Mouse (Mus musculus) retina, embryonic 14.5 days (tissue): ENCODE results near the gene Sema3a.

Source experiments
- DNase-seq: peaks from one replicate; pipeline ENCODE4 v3.0.0-alpha.2; 2015; ENCODE audit warnings: low spot score

Gene Sema3a

GRCm38 (mm10) chr5:13125241-13125692, at the start of gene Sema3a:
Gene Sema3a (plus strand): TSS chr5:13125414.
- DNase-seq: peak; percentile 49

- DNase-seq: no peak
Observed at GRCm38 (mm10) chr5:13084777-13085439, 40.3 kb upstream of the Sema3a start.

GRCm38 (mm10) chr5:13090431-13090830, 34.8 kb upstream of the Sema3a start:
- DNase-seq: no peak

- DNase-seq: no peak
Observed at GRCm38 (mm10) chr5:13109522-13109921, 15.7 kb upstream of the Sema3a start.

- peak; percentile 59 for DNase-seq
Observed at GRCm38 (mm10) chr5:13117236-13117635, 8.0 kb upstream of the Sema3a start.

- DNase-seq: peak; percentile 56
Observed at GRCm38 (mm10) chr5:13125757-13126156, 543 bp downstream of the Sema3a start.

GRCm38 (mm10) chr5:13126196-13126595, 982 bp downstream of the Sema3a start:
- DNase-seq: no peak

GRCm38 (mm10) chr5:13127121-13127520, 1.9 kb downstream of the Sema3a start:
- peak; percentile 51 for DNase-seq

GRCm38 (mm10) chr5:13144733-13145457, 19.7 kb downstream of the Sema3a start:
- no peak for DNase-seq

- DNase-seq: no peak
Observed at GRCm38 (mm10) chr5:13149909-13150308, 24.7 kb downstream of the Sema3a start.

GRCm38 (mm10) chr5:13151002-13151401, 25.8 kb downstream of the Sema3a start:
- no peak for DNase-seq

- no peak for DNase-seq
Observed at GRCm38 (mm10) chr5:13157761-13158612, 32.8 kb downstream of the Sema3a start.

GRCm38 (mm10) chr5:13182186-13182585, 57.0 kb downstream of the Sema3a start:
- DNase-seq: no peak

- DNase-seq: peak; percentile 47
Observed at GRCm38 (mm10) chr5:13197886-13198285, 72.7 kb downstream of the Sema3a start.

- DNase-seq: no peak
Observed at GRCm38 (mm10) chr5:13199709-13200108, 74.5 kb downstream of the Sema3a start.

- no peak for DNase-seq
Observed at GRCm38 (mm10) chr5:13255353-13255752, 130.1 kb downstream of the Sema3a start.

GRCm38 (mm10) chr5:13256321-13256720, 131.1 kb downstream of the Sema3a start:
- DNase-seq: no peak

- no peak for DNase-seq
Observed at GRCm38 (mm10) chr5:13263087-13263486, 137.9 kb downstream of the Sema3a start.

- DNase-seq: no peak
Observed at GRCm38 (mm10) chr5:13263539-13263938, 138.3 kb downstream of the Sema3a start.

- peak; percentile 52 for DNase-seq
Observed at GRCm38 (mm10) chr5:13312667-13313066, 187.5 kb downstream of the Sema3a start.

- peak; percentile 55 for DNase-seq
Observed at GRCm38 (mm10) chr5:13313977-13314376, 188.8 kb downstream of the Sema3a start.

- no peak for DNase-seq
Observed at GRCm38 (mm10) chr5:13318728-13319429, 193.7 kb downstream of the Sema3a start.
